Mouse (Mus musculus): Measurements from ENCODE around the gene Olfr521. TPM values are rescaled to one million over a fixed set of nuclear protein-coding genes. Genes with fewer than 3 reads are reported as not detected.
"Not testable (repeated sequence)": the region's sequence is repeated elsewhere in the genome, so short reads cannot be mapped to it uniquely, and the experiment has no call there.

Gene Olfr521
- total RNA-seq, 1 experiment from 2014 or later: not detected

DNA sequence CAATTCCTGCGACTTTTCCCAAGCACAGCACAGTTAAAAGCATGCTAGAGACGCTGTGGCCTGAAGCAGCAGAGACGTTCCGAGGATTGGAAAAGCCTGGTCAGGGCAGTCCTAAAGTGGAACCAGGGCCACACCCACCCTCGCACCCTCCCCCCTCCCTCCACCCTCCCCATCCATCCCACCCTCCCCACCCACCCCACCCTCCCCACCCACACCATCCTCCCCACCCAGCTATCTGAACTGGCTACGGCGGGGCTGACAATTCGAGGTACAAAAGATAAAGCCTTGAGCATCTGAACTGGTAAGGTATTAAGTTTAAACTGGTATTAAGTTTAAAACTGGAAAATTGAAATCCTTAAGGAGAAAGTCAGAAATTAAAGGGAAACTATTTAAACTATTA lies 40.2 kb downstream of the Olfr521 start:
- ATAC-seq (ENCODE audit: extremely low read depth, insufficient number of reproducible peaks, low FRiP score, poor library complexity, severe bottlenecking): no peak

- not testable (repeated sequence) for ATAC-seq (ENCODE audit: extremely low read depth, insufficient number of reproducible peaks, low FRiP score, poor library complexity, severe bottlenecking)
These were observed 40.7 kb downstream of the Olfr521 start for GRCm38 (mm10) chr7:99804033-99804432.

DNA sequence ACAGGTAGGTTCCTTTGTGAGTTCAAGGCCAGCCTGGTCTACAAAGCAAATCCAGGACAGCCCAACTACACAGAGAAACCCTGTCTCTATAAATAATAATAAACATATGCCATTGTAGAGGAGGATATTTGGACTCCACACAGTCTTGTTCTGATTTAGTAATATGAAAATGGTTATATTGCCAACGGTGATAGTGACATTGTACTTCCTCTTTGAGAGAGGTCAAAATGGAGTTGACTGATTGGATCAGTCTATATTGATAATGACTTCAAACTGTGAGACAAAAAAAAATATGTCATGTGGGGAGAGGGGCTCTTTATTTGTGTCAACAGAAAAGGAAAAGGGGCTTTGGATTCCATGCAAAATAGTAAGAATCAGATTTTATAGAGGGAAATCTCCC lies 42.0 kb downstream of the Olfr521 start:
- no peak for ATAC-seq (ENCODE audit: extremely low read depth, insufficient number of reproducible peaks, low FRiP score, poor library complexity, severe bottlenecking)

- not testable (repeated sequence) for ATAC-seq (ENCODE audit: extremely low read depth, insufficient number of reproducible peaks, low FRiP score, poor library complexity, severe bottlenecking)
These were observed 43.7 kb downstream of the Olfr521 start for GRCm38 (mm10) chr7:99807043-99807442.

DNA sequence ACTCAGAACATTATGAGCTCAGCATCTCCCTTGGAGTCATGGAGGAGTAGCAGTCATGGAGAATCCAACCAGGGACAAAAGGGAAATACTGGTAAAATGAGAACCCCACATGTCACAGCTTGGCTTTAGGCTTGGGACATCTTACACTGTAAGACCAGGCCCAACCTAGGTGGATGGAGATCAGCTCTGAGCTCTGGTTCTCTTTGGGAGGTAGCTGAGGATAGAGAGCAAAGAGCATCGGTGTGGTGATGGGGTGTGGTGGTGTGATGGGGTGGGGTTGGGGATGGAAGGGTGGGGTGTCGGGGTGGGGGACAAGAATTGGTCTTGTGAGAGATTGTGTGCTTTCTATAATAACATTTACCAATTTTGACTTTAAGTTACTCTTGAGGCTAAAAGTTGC lies 47.5 kb downstream of the Olfr521 start:
- ATAC-seq (ENCODE audit: extremely low read depth, insufficient number of reproducible peaks, low FRiP score, poor library complexity, severe bottlenecking): no peak

DNA sequence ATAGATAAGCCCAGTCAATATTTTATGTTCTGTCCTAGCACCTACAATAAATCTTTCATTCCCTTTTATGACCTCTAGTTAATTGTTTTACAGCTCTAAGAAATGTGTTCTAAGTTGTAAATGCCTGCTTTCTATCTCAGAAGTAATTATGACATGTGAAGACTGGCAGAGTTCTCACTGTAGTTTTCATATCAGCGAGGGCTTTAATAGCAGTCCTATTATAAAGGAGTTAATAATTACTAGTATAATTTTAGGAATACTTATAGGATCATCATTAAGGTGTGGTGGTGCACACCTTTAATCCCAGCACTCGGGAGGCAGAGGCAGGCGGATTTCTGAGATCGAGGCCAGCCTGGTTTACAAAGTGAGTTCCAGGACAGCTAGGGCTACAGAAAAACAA lies 48.4 kb downstream of the Olfr521 start:
- no peak for ATAC-seq (ENCODE audit: extremely low read depth, insufficient number of reproducible peaks, low FRiP score, poor library complexity, severe bottlenecking)

- 0 out of 2 replicates have a peak, but pooled peaks have one; percentile 9 for ATAC-seq (ENCODE audit: extremely low read depth, insufficient number of reproducible peaks, low FRiP score, poor library complexity, severe bottlenecking)
These were observed 50.1 kb downstream of the Olfr521 start for GRCm38 (mm10) chr7:99813394-99813793.

- ATAC-seq (ENCODE audit: extremely low read depth, insufficient number of reproducible peaks, low FRiP score, poor library complexity, severe bottlenecking): not testable (repeated sequence)
These were observed 54.9 kb downstream of the Olfr521 start for GRCm38 (mm10) chr7:99818181-99818725.

Other genes starting within 250 kb of the Olfr521 start
- gene Arrb1, start 228.0 kb upstream of the Olfr521 start, total RNA-seq (2017): 81.8 and 95.2 TPM in 2 replicates
- gene Tpbgl, start 136.4 kb upstream of the Olfr521 start, total RNA-seq (2017): not detected in 2 replicates
- not detected in 2 replicates for gene Slco2b1, start 52.2 kb upstream of the Olfr521 start, total RNA-seq (2017)
- not detected in 2 replicates for gene Olfr520, start 33.2 kb upstream of the Olfr521 start, total RNA-seq (2017)
- gene Neu3, start 64.9 kb downstream of the Olfr521 start, total RNA-seq (2017): 1.6 and 1.7 TPM in 2 replicates
- gene Xrra1, start 95.6 kb downstream of the Olfr521 start, total RNA-seq (2017): not detected in 2 replicates
- gene Spcs2, start 100.0 kb downstream of the Olfr521 start, total RNA-seq (2017): 70.7 and 76.8 TPM in 2 replicates
- 50.6 and 66.2 TPM in 2 replicates for gene Rnf169, start 216.9 kb downstream of the Olfr521 start, total RNA-seq (2017)
- not detected in 2 replicates for gene Chrdl2, start 242.7 kb downstream of the Olfr521 start, total RNA-seq (2017)

Data from neutrophil, adult 5-6 weeks (primary cell).